Mouse (Mus musculus) spleen, adult 18-20 months (tissue): Measurements from ENCODE around the gene Coq8a.

Experiments used
- DNase-seq, 2 experiments: peaks; one replicate each; pipeline ENCODE4 v3.0.0; 2022; ENCODE audit warnings: mixed read lengths in 2 of 2

Coq8a gene

GRCm38 (mm10) chr1:180198959-180199714, at the start of gene Coq8a:
Coq8a (minus strand) TSS chr1:180199602.
- peak; percentile 43 to 45 for DNase-seq

GRCm38 (mm10) chr1:180248593-180249146, 49.3 kb upstream of the Coq8a start:
- DNase-seq, result no peak

GRCm38 (mm10) chr1:180247901-180248300, 48.5 kb upstream of the Coq8a start:
- no peak for DNase-seq

GRCm38 (mm10) chr1:180245741-180246507, 46.5 kb upstream of the Coq8a start:
- no peak for DNase-seq

- no peak for DNase-seq
These were observed 32.3 kb upstream of the Coq8a start for GRCm38 (mm10) chr1:180231729-180232128.

GRCm38 (mm10) chr1:180230580-180230979, 31.2 kb upstream of the Coq8a start:
- peak in 1 of 2 experiments; percentile 36 for DNase-seq

GRCm38 (mm10) chr1:180229906-180230305, 30.5 kb upstream of the Coq8a start:
- no peak for DNase-seq

GRCm38 (mm10) chr1:180228854-180229253, 29.5 kb upstream of the Coq8a start:
- no peak for DNase-seq

- no peak for DNase-seq
These were observed 27.4 kb upstream of the Coq8a start for GRCm38 (mm10) chr1:180226766-180227165.

GRCm38 (mm10) chr1:180226221-180226713, 26.9 kb upstream of the Coq8a start:
- peak; percentile 33 to 38 for DNase-seq

GRCm38 (mm10) chr1:180225500-180226220, 26.3 kb upstream of the Coq8a start:
- peak; percentile 57 to 78 for DNase-seq

GRCm38 (mm10) chr1:180222007-180222406, 22.6 kb upstream of the Coq8a start:
- no peak for DNase-seq

- DNase-seq, result no peak
These were observed 21.6 kb upstream of the Coq8a start for GRCm38 (mm10) chr1:180220791-180221542.

- DNase-seq, result no peak
These were observed 17.3 kb upstream of the Coq8a start for GRCm38 (mm10) chr1:180216541-180217276.

GRCm38 (mm10) chr1:180215044-180215443, 15.6 kb upstream of the Coq8a start:
- DNase-seq, result peak; percentile 55 to 62

- DNase-seq, result no peak
These were observed 13.5 kb upstream of the Coq8a start for GRCm38 (mm10) chr1:180212911-180213310.

GRCm38 (mm10) chr1:180210781-180211271, 11.4 kb upstream of the Coq8a start:
- DNase-seq, result no peak

GRCm38 (mm10) chr1:180210031-180210432, 10.6 kb upstream of the Coq8a start:
- no peak for DNase-seq

GRCm38 (mm10) chr1:180208370-180208769, 9.0 kb upstream of the Coq8a start:
- DNase-seq, result no peak

- no peak for DNase-seq
These were observed 1.3 kb upstream of the Coq8a start for GRCm38 (mm10) chr1:180200722-180201121.

GRCm38 (mm10) chr1:180199715-180200050, 281 bp upstream of the Coq8a start:
- DNase-seq, result peak in 1 of 2 experiments; percentile 21
